Mouse (Mus musculus) small intestine, adult 2 months (tissue): ENCODE data around the gene Myo18a. TPM values are rescaled to one million over a fixed set of nuclear protein-coding genes. Genes with fewer than 3 reads are reported as not detected.
A peak's percentile ranks its signal among the peaks of the same experiment; 100 is the strongest.

Experiments
- H3K27ac ChIP-seq: fragments of 200-500 bp; 2 replicates; pipeline ENCODE4 v1.5.1; 2012; ENCODE audit warnings: low read depth, low read length, control low read depth, inconsistent platforms; ENCODE audit not compliant: insufficient read depth
- H3K27me3 ChIP-seq: fragments of 200-500 bp; 2 replicates; pipeline ENCODE4 v1.6.1; 2012; ENCODE audit warnings: mild to moderate bottlenecking, moderate library complexity, low read length, inconsistent platforms; ENCODE audit not compliant: control insufficient read depth, insufficient read depth
- H3K36me3 ChIP-seq: fragments of 200-500 bp; 2 replicates; pipeline ENCODE4 v1.6.1; 2012; ENCODE audit warnings: mild to moderate bottlenecking, low read length, control low read depth, inconsistent platforms; ENCODE audit not compliant: control insufficient read depth, insufficient read depth
- H3K4me1 ChIP-seq: fragments of 200-500 bp; 2 replicates; pipeline ENCODE4 v1.6.1; 2012; ENCODE audit warnings: low read length, inconsistent platforms, mixed read lengths; ENCODE audit not compliant: control insufficient read depth, insufficient read depth, insufficient read length
- H3K4me3 ChIP-seq: fragments of 200-500 bp; 2 replicates; pipeline ENCODE4 v1.5.1; 2012; ENCODE audit warnings: low read depth, mild to moderate bottlenecking, control low read depth, inconsistent platforms, low read length, moderate library complexity
- CTCF ChIP-seq: fragments of 200-500 bp; IDR thresholded peaks from 2 replicates; pipeline ENCODE4 v1.5.1; 2012; ENCODE audit warnings: low read depth, mild to moderate bottlenecking, control low read depth, inconsistent platforms, low read length, moderate library complexity, mixed read lengths; ENCODE audit not compliant: insufficient replicate concordance, insufficient read length; ENCODE audit errors: extremely low read depth
- POLR2A ChIP-seq: fragments of 200-500 bp; IDR thresholded peaks from 2 replicates; pipeline ENCODE4 v1.6.1; 2012; ENCODE audit warnings: low read depth, mild to moderate bottlenecking, control low read depth, inconsistent platforms, low read length, moderate library complexity
- WGBS: fragments of 180-500 bp; shearing (Covaris S2); methylation state at CpG from one replicate; pipeline ENCODE4 v1.1.7; 2018; 5-methylcytosine and 5-hydroxymethylcytosine counted together
- polyA plus RNA-seq: library from polyadenylated mRNA; depleted of rRNA; stranded (reverse); fragments of >200 nt; gene quantifications from 2 replicates; pipeline ENCODE4 v1.2.3, GENCODE M21; 2012

The Myo18a gene
- polyA plus RNA-seq, 1 experiment: 149 TPM

DNA sequence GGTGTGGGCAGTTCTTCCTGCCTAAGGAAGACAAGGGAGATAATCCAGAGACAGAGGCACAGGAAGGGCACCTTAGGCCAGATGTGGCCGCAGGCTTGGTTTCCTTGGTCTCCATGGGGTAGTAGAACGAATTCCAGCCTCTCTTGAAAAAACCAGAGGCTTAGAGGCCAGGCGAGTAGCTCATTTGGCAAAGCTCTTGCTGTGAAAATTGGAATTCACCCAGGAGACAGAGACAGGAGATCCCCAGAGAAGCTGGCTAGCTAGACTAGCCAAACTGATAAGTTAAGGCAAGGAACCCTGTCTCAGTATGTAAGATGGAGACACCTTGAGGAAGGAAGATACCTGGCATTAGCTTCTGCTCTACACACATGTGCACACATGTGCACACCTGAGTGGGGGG, 63.3 kb downstream of the Myo18a start:
- Histone ChIP-seq H3K4me3 (no peak overlapping the region), H3K36me3 (peaks cover 73% of the 10 kb centered on the region), H3K27me3 (no peaks in the 10 kb centered on the region), H3K27ac (no peak overlapping the region), H3K4me1 (0 out of 2 replicates have a peak, but pooled peaks cover 2% of the 10 kb centered on the region)
- WGBS: 80% methylated on average over 3 of the region's 3 CpGs
- no peak for TF ChIP-seq POLR2A

- H3K27ac ChIP-seq: no peak overlapping the region
- H3K27me3 ChIP-seq: no peaks in the 10 kb centered on the region
- H3K36me3 ChIP-seq: peaks cover 74% of the 10 kb centered on the region
- H3K4me3 ChIP-seq: no peak overlapping the region
- no peak for TF ChIP-seq POLR2A
- peak; percentile 91; the same call in 1 of the 2 replicates for TF ChIP-seq CTCF
- 50% methylated on average over 18 of the region's 18 CpGs for WGBS
- 0 out of 2 replicates have a peak, but pooled peaks cover 2% of the 10 kb centered on the region for H3K4me1 ChIP-seq
Observed at GRCm38 (mm10) chr11:77827241-77827995, 64.4 kb downstream of the Myo18a start.

- peaks cover 77% of the 10 kb centered on the region for H3K36me3 ChIP-seq
- H3K4me3 ChIP-seq: no peak overlapping the region
- 0 out of 2 replicates have a peak, but pooled peaks cover 2% of the 10 kb centered on the region for H3K4me1 ChIP-seq
- 93% methylated on average over 5 of the region's 5 CpGs for WGBS
- no peak for TF ChIP-seq CTCF
- TF ChIP-seq POLR2A: no peak
- no peaks in the 10 kb centered on the region for H3K27me3 ChIP-seq
- no peak overlapping the region for H3K27ac ChIP-seq
Observed at GRCm38 (mm10) chr11:77828163-77828562, 65.1 kb downstream of the Myo18a start.

- no peak for TF ChIP-seq CTCF
- no peak for TF ChIP-seq POLR2A
- no peak overlapping the region for H3K27ac ChIP-seq
- no peaks in the 10 kb centered on the region for H3K27me3 ChIP-seq
- 0 out of 2 replicates have a peak, but pooled peaks cover 2% of the 10 kb centered on the region for H3K4me1 ChIP-seq
- WGBS: 87% methylated on average over 23 of the region's 23 CpGs
- H3K4me3 ChIP-seq: no peak overlapping the region
- H3K36me3 ChIP-seq: peaks cover 74% of the 10 kb centered on the region
Observed at GRCm38 (mm10) chr11:77829043-77829841, 66.2 kb downstream of the Myo18a start.

GRCm38 (mm10) chr11:77830875-77831274, 67.8 kb downstream of the Myo18a start:
- no peaks in the 10 kb centered on the region for H3K27me3 ChIP-seq
- H3K27ac ChIP-seq: no peak overlapping the region
- WGBS: 82% methylated on average over 7 of the region's 7 CpGs
- no peak for TF ChIP-seq POLR2A
- TF ChIP-seq CTCF: no peak
- H3K4me1 ChIP-seq: 0 out of 2 replicates have a peak, but pooled peaks cover 2% of the 10 kb centered on the region
- H3K36me3 ChIP-seq: peaks cover 73% of the 10 kb centered on the region
- H3K4me3 ChIP-seq: no peak overlapping the region

DNA sequence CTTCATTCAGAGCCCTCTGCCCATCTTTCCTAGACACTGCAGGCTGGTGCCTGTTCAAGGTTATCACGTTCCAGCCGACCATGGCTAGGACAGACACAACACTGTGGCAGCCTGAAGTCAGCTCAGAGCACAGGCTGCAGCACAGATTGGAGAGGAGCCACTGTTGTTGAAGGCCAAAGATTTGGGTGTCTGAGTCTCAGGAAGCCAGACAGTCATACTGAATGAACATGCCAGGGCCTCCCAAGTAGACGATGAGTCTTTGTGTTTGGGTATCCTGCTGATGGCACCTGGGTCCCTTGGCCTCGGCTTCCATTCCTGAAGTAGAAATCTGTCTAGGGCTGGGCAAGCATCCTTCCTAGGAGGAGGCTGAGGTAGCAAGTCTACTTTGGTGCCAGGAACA, 69.5 kb downstream of the Myo18a start:
- Histone ChIP-seq H3K36me3 (peaks cover 78% of the 10 kb centered on the region), H3K27me3 (no peaks in the 10 kb centered on the region), H3K27ac (no peak overlapping the region), H3K4me3 (no peak overlapping the region), H3K4me1 (no peaks in the 10 kb centered on the region)
- WGBS: 83% methylated on average over 4 of the region's 4 CpGs
- no peak for TF ChIP-seq POLR2A

DNA sequence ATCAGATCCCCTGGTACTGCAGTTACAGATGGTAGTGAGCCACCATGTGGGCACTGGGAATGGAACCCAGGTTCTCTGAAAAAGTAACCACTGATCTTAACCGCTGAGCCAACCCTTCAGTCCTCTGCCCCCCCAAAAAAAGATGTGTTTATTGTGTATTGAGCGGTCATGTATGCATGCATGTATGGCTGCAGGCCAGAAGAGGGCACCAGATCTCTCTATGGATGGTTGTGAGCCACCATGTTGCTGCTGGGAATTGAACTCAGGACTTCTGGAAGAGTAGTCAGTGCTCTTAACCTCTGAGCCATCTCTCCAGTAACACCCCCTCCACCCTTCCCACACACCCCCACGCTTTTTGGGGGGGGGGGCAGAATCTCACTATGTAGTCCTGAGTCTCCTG, 72.1 kb downstream of the Myo18a start:
- no peak overlapping the region for H3K4me3 ChIP-seq
- no peaks in the 10 kb centered on the region for H3K4me1 ChIP-seq
- H3K27me3 ChIP-seq: no peaks in the 10 kb centered on the region
- peaks cover 67% of the 10 kb centered on the region for H3K36me3 ChIP-seq
- no peak overlapping the region for H3K27ac ChIP-seq
- TF ChIP-seq CTCF (peak; percentile 19; the same call in 1 of the 2 replicates), POLR2A (no peak)
- WGBS: 90% methylated on average over 3 of the region's 3 CpGs
